Comparison of ENCODE assay signal across 19 mouse cellular contexts in genomic region chr17:88611057-88611456, GRCm38 (mm10). TPM values are rescaled to one million over a fixed set of nuclear protein-coding genes. Genes with fewer than 3 reads are reported as not detected.
"Had no signal": no experiment of that assay in that cellular context is flagged by ENCODE, and none has a peak within 500 bp of the region (broad histone marks: within the 10 kb centered on the region; RNA-seq: fewer than 3 reads in every experiment).

No protein-coding gene starts in this region.

- H3K4me1 ChIP-seq: megakaryocyte, embryonic 14.5 days; midbrain, embryonic 13.5 days; midbrain, embryonic 15.5 days; neural tube, embryonic 12.5 days had no signal

- H3K27ac ChIP-seq: macrophage; midbrain, embryonic 13.5 days; midbrain, embryonic 15.5 days; neural tube, embryonic 12.5 days had no signal

- H3K9me3 ChIP-seq: midbrain, embryonic 13.5 days; midbrain, embryonic 15.5 days; neural tube, embryonic 12.5 days had no signal

- H3K27me3 ChIP-seq: megakaryocyte, embryonic 14.5 days; midbrain, embryonic 13.5 days; midbrain, embryonic 15.5 days; neural tube, embryonic 12.5 days had no signal

- ATAC-seq: midbrain, embryonic 13.5 days; midbrain, embryonic 15.5 days had no signal

- H3K36me3 ChIP-seq: midbrain, embryonic 13.5 days; midbrain, embryonic 15.5 days; neural tube, embryonic 12.5 days had no signal

- H3K4me2 ChIP-seq: lung, embryonic 14.5 days; midbrain, embryonic 11.5 days; midbrain, embryonic 13.5 days; midbrain, embryonic 15.5 days; neural tube, embryonic 12.5 days had no signal

- H3K4me3 ChIP-seq: megakaryocyte, embryonic 14.5 days; midbrain, embryonic 13.5 days; midbrain, embryonic 15.5 days; neural tube, embryonic 12.5 days had no signal

- H3K9ac ChIP-seq: lung, embryonic 14.5 days; midbrain, embryonic 13.5 days; midbrain, embryonic 15.5 days; neural tube, embryonic 12.5 days had no signal

- DNase-seq: lung, adult 18-20 months; lung, embryonic 14.5 days; lung, postnatal 10 days; lung, postnatal 36 days; right cerebral cortex, postnatal 14 days; right cerebral cortex, postnatal 4 days; spleen, adult 18-20 months; thymus, adult 18-20 months; thymus, postnatal 14 days; thymus, postnatal 36 days had no signal

RNA-seq across cellular contexts. Expression of gene Gtf2a1l, which starts 57.4 kb away (rescaled TPM):
- polyA plus RNA-seq: liver, embryonic 16.5 days; lung, embryonic 14.5 days; macrophage; small intestine, adult 2 months; thymus, postnatal 0 days had no signal
